Mouse (Mus musculus) heart, postnatal 0 days (tissue): ENCODE measurements around the gene Tagln3. TPM values are rescaled to one million over a fixed set of nuclear protein-coding genes. Genes with fewer than 3 reads are reported as not detected.

ENCODE experiments used
- ATAC-seq: fragments of 200-750 bp; cut with Nextera tagmentation; 2 replicates; pipeline ENCODE4 v1.8.0; 2017; ENCODE audit warnings: low read depth, moderate number of reproducible peaks, moderate library complexity; ENCODE audit not compliant: insufficient read depth
- DNase-seq: peaks from one replicate; pipeline ENCODE4 v3.0.0-alpha.2; 2016; ENCODE audit warnings: low spot score
- H3K27ac ChIP-seq: fragments of 300-500 bp; sonication (generic); 2 replicates; pipeline ENCODE4 v1.5.1; 2014; ENCODE audit warnings: low read depth, mild to moderate bottlenecking
- H3K27me3 ChIP-seq: fragments of 300-500 bp; sonication (generic); 2 replicates; pipeline ENCODE4 v1.6.1; 2014; ENCODE audit warnings: low read length, mixed read lengths; ENCODE audit not compliant: control insufficient read depth, insufficient read depth
- H3K36me3 ChIP-seq: fragments of 300-500 bp; sonication (generic); replicated peaks from 2 replicates; pipeline ENCODE4 v1.6.1; 2014; ENCODE audit warnings: low read length, mixed read lengths; ENCODE audit not compliant: control insufficient read depth, insufficient read depth
- H3K4me1 ChIP-seq: fragments of 300-500 bp; sonication (generic); 2 replicates; pipeline ENCODE4 v1.6.1; 2014; ENCODE audit warnings: antibody characterized with exemption; ENCODE audit not compliant: control insufficient read depth, insufficient read depth
- H3K4me2 ChIP-seq: fragments of 300-500 bp; sonication (generic); 2 replicates; pipeline ENCODE4 v1.6.1; 2014; ENCODE audit warnings: low read depth, mild to moderate bottlenecking, low read length, moderate library complexity
- H3K4me3 ChIP-seq: fragments of 300-500 bp; sonication (generic); 2 replicates; pipeline ENCODE4 v1.5.1; 2014; ENCODE audit warnings: low read depth, low read length
- H3K9ac ChIP-seq: fragments of 300-500 bp; sonication (generic); replicated peaks from 2 replicates; pipeline ENCODE4 v1.6.1; 2014; ENCODE audit warnings: low read depth, low read length, mixed read lengths
- H3K9me3 ChIP-seq: fragments of 300-500 bp; sonication (generic); replicated peaks from 2 replicates; pipeline ENCODE4 v1.6.1; 2016; ENCODE audit warnings: low read length; ENCODE audit not compliant: control insufficient read depth
- CTCF ChIP-seq: IDR thresholded peaks from 2 replicates; pipeline ENCODE4 v1.5.1; 2016; ENCODE audit warnings: antibody characterized with exemption, control low read depth, low read depth
- EP300 ChIP-seq: IDR thresholded peaks from 2 replicates; pipeline ENCODE4 v1.6.1; 2016; ENCODE audit warnings: antibody characterized with exemption, low read depth
- polyA plus RNA-seq: library from polyadenylated mRNA; unstranded; fragments of >200 nt; fragmentation: Nextera tagmentation; extraction: Ambion mirVana; gene quantifications from 2 replicates; pipeline ENCODE4 v1.2.1, GENCODE M21; 2015
- total RNA-seq: library from RNA; depleted of rRNA; stranded (reverse); fragments of >200 nt; gene quantifications from 2 replicates; pipeline ENCODE4 v1.2.3, GENCODE M21; 2014; ENCODE audit warnings: low replicate concordance; rRNA removed

Gene Tagln3
- total and polyA plus RNA-seq, 2 experiments from 2014 or later: 0.57 to 1.3 TPM

GRCm38 (mm10) chr16:45662381-45662780 is 62.0 kb downstream of the Tagln3 start:
- H3K4me1 ChIP-seq: 0 out of 2 replicates have a peak, but pooled peaks cover 5% of the 10 kb centered on the region
- DNase-seq: no peak
- no peak overlapping the region for H3K9ac ChIP-seq
- 0 out of 2 replicates have a peak, but pooled peaks cover 3% of the 10 kb centered on the region for H3K9me3 ChIP-seq
- no peak overlapping the region for H3K27ac ChIP-seq
- H3K4me3 ChIP-seq: no peak overlapping the region
- no peaks in the 10 kb centered on the region for H3K36me3 ChIP-seq
- H3K4me2 ChIP-seq: no peak overlapping the region
- no peaks in the 10 kb centered on the region for H3K27me3 ChIP-seq
- TF ChIP-seq CTCF (no peak), EP300 (no peak)
- ATAC-seq: no peak

Other genes with a start within 250 kb of the Tagln3 start
- gene Gm609, start 231.6 kb downstream of the Tagln3 start, total RNA-seq: not detected in 2 replicates
- not detected in 2 replicates for gene Gm609, start 231.6 kb downstream of the Tagln3 start, polyA plus RNA-seq
- gene Gm17783, start 192.6 kb downstream of the Tagln3 start, total RNA-seq: not detected in 2 replicates
- gene Gm17783, start 192.6 kb downstream of the Tagln3 start, polyA plus RNA-seq: not detected in 2 replicates
- gene Slc9c1, start 189.3 kb downstream of the Tagln3 start, total RNA-seq: not detected in 2 replicates
- gene Slc9c1, start 189.3 kb downstream of the Tagln3 start, polyA plus RNA-seq: not detected in 2 replicates
- gene Gcsam, start 114.2 kb downstream of the Tagln3 start, total RNA-seq: 2.9 TPM in 1 of 2 replicates, not detected in the other
- 0.08 and 0.26 TPM in 2 replicates for gene Gcsam, start 114.2 kb downstream of the Tagln3 start, polyA plus RNA-seq
- not detected in 2 replicates for gene BC016579, start 70.5 kb downstream of the Tagln3 start, total RNA-seq
- gene BC016579, start 70.5 kb downstream of the Tagln3 start, polyA plus RNA-seq: not detected in 2 replicates
- not detected in 2 replicates for gene Tmprss7, start 30.9 kb downstream of the Tagln3 start, total RNA-seq
- gene Tmprss7, start 30.9 kb downstream of the Tagln3 start, polyA plus RNA-seq: not detected in 2 replicates
- 8.7 and 10.4 TPM in 2 replicates for gene Abhd10, start 18.3 kb upstream of the Tagln3 start, total RNA-seq
- 30.8 and 32.8 TPM in 2 replicates for gene Abhd10, start 18.3 kb upstream of the Tagln3 start, polyA plus RNA-seq
- 33.2 and 39.2 TPM in 2 replicates for gene Phldb2, start 229.0 kb upstream of the Tagln3 start, total RNA-seq
- gene Phldb2, start 229.0 kb upstream of the Tagln3 start, polyA plus RNA-seq: 28.9 and 32.8 TPM in 2 replicates